Mouse (Mus musculus) MEL (cell line): Measurements from ENCODE around the gene Mgat5. TPM values are rescaled to one million over a fixed set of nuclear protein-coding genes. Genes with fewer than 3 reads are reported as not detected.

Experiments
- DNase-seq: peaks from one replicate; pipeline ENCODE4 v3.0.0; 2011; ENCODE audit warnings: low read depth, low spot score
- H3K27ac ChIP-seq: 2 replicates; pipeline ENCODE4 v1.5.1; 2012; ENCODE audit warnings: low read depth, mild to moderate bottlenecking, control low read depth, low read length, moderate library complexity; ENCODE audit not compliant: control insufficient read depth
- H3K27me3 ChIP-seq, 2 experiments: fragments of 150-350 bp in 1 of 2; sonication (generic) in 1 of 2; 2 replicates each; pipeline ENCODE4 v1.6.1; 2012; ENCODE audit warnings: low read length in 2 of 2, mild to moderate bottlenecking in 2 of 2, improper control_type of control experiment in 1 of 2, moderate library complexity in 1 of 2; ENCODE audit not compliant: insufficient read depth in 2 of 2, control insufficient read depth in 1 of 2
- H3K36me3 ChIP-seq, 2 experiments: 2 replicates each; pipeline ENCODE4 v1.6.1; 2012 to 2014; ENCODE audit warnings: low read length in 2 of 2, improper control_type of control experiment in 1 of 2, inconsistent platforms in 1 of 2, mild to moderate bottlenecking in 1 of 2; ENCODE audit not compliant: insufficient read depth in 2 of 2, control insufficient read depth in 1 of 2
- H3K4me1 ChIP-seq, 2 experiments: fragments of 150-350 bp in 1 of 2; sonication (generic) in 1 of 2; 2 replicates each; pipeline ENCODE4 v1.6.1; 2012; ENCODE audit warnings: low read length in 2 of 2, improper control_type of control experiment in 1 of 2, mild to moderate bottlenecking in 1 of 2; ENCODE audit not compliant: insufficient read depth in 2 of 2, control insufficient read depth in 1 of 2
- H3K4me3 ChIP-seq, 2 experiments: fragments of 150-350 bp in 1 of 2; sonication (generic) in 1 of 2; 2 replicates each; pipeline ENCODE4 v1.5.1; 2012; ENCODE audit warnings: low read depth in 2 of 2, low read length in 2 of 2, mild to moderate bottlenecking in 2 of 2, moderate library complexity in 2 of 2, control low read depth in 1 of 2, improper control_type of control experiment in 1 of 2; ENCODE audit not compliant: control insufficient read depth in 1 of 2, insufficient read depth in 1 of 2
- H3K79me2 ChIP-seq: 2 replicates; pipeline ENCODE4 v1.6.1; 2012; ENCODE audit warnings: mild to moderate bottlenecking, low read length, moderate library complexity; ENCODE audit not compliant: control insufficient read depth, poor library complexity, insufficient read depth
- H3K9ac ChIP-seq: 2 replicates; pipeline ENCODE4 v1.6.1; 2012; ENCODE audit warnings: low read depth, mild to moderate bottlenecking, control low read depth, low read length, moderate library complexity; ENCODE audit not compliant: control insufficient read depth, poor library complexity, severe bottlenecking
- H3K9me3 ChIP-seq: fragments of 150-350 bp; sonication (generic); replicated peaks from 2 replicates; pipeline ENCODE4 v1.6.1; 2012; ENCODE audit warnings: mild to moderate bottlenecking, low read length, improper control_type of control experiment, moderate library complexity; ENCODE audit not compliant: insufficient read depth
- CHD1 ChIP-seq: IDR thresholded peaks from 2 replicates; pipeline ENCODE4 v1.6.1; 2012; ENCODE audit warnings: low read depth, mild to moderate bottlenecking, inconsistent platforms, low read length, improper control_type of control experiment
- EP300 ChIP-seq, 2 experiments: IDR thresholded peaks; 2 replicates each; pipeline ENCODE4 v1.6.1; 2011; ENCODE audit warnings: improper control_type of control experiment in 2 of 2, low read length in 2 of 2, low read depth in 1 of 2, mild to moderate bottlenecking in 1 of 2
- ETS1 ChIP-seq: IDR thresholded peaks from 2 replicates; pipeline ENCODE4 v1.6.1; 2012; ENCODE audit warnings: low read depth, mild to moderate bottlenecking, inconsistent platforms, low read length, improper control_type of control experiment, moderate library complexity
- GATA1 ChIP-seq: IDR thresholded peaks from 2 replicates; pipeline ENCODE4 v1.6.1; 2011; ENCODE audit warnings: low read depth, low read length, improper control_type of control experiment
- JUND ChIP-seq: IDR thresholded peaks from 2 replicates; pipeline ENCODE4 v1.6.1; 2011; ENCODE audit warnings: low read depth, mild to moderate bottlenecking, improper control_type of control experiment, low read length
- KAT2A ChIP-seq: conservative IDR thresholded peaks from 2 replicates; pipeline ENCODE4 v1.6.1; 2012; ENCODE audit warnings: low read depth, low read length, improper control_type of control experiment, inconsistent platforms
- MEF2A ChIP-seq: IDR thresholded peaks from 2 replicates; pipeline ENCODE4 v1.6.1; 2014; ENCODE audit warnings: low read depth, mild to moderate bottlenecking, inconsistent platforms, low read length, improper control_type of control experiment; ENCODE audit not compliant: poor library complexity, insufficient replicate concordance, severe bottlenecking; ENCODE audit errors: extremely low read depth
- NRF1 ChIP-seq: IDR thresholded peaks from 2 replicates; pipeline ENCODE4 v1.6.1; 2014; ENCODE audit warnings: low read depth, mild to moderate bottlenecking, inconsistent platforms, low read length, improper control_type of control experiment, moderate library complexity; ENCODE audit not compliant: poor library complexity, insufficient read depth, severe bottlenecking
- TAL1 ChIP-seq: IDR thresholded peaks from 2 replicates; pipeline ENCODE4 v1.6.1; 2012; ENCODE audit warnings: mild to moderate bottlenecking, inconsistent platforms, low read length, moderate library complexity, mixed read lengths
- TCF12 ChIP-seq: IDR thresholded peaks from 2 replicates; pipeline ENCODE4 v1.6.1; 2014; ENCODE audit warnings: low read depth, mild to moderate bottlenecking, inconsistent platforms, low read length, improper control_type of control experiment, moderate library complexity
- ZNF384 ChIP-seq: IDR thresholded peaks from 2 replicates; pipeline ENCODE4 v1.6.1; 2012; ENCODE audit warnings: low read depth, mild to moderate bottlenecking, inconsistent platforms, low read length, improper control_type of control experiment
- polyA plus RNA-seq, 2 experiments: library from polyadenylated mRNA; stranded (reverse) in 1 of 2; unstranded in 1 of 2; fragments of >175 nt in 1 of 2; fragments of >200 nt in 1 of 2; gene quantifications; 2 replicates each; pipeline versions ENCODE4 v1.2.1 to v1.2.4; 2012; ENCODE audit warnings: low replicate concordance in 2 of 2, low read depth in 1 of 2; ENCODE audit not compliant: insufficient read length in 2 of 2, insufficient read depth in 1 of 2, missing spikeins in 1 of 2
- total RNA-seq: library from RNA; depleted of rRNA; stranded (reverse); fragments of 300-350 nt; gene quantifications from 2 replicates; pipeline ENCODE4 v1.2.3, GENCODE M21; 2012

Gene Mgat5
- total and polyA plus RNA-seq, 3 experiments, result 6.9 to 9.5 TPM; not detected in 1

GRCm38 (mm10) chr1:127310011-127310410 lies 105.2 kb downstream of the Mgat5 start:
- DNase-seq, result peak; percentile 29
- no peaks in the 10 kb centered on the region for H3K27me3 ChIP-seq
- H3K9me3 ChIP-seq, result no peaks in the 10 kb centered on the region
- peak overlapping the region; percentile 93 for H3K27ac ChIP-seq
- peaks cover 2 to 56% of the 10 kb centered on the region in 2 experiments for H3K36me3 ChIP-seq
- H3K4me3 ChIP-seq, result no peak overlapping the region
- peaks cover 52 to 71% of the 10 kb centered on the region in 2 experiments for H3K4me1 ChIP-seq
- peak overlapping the region; percentile 10; the same call in 1 of the 2 replicates for H3K9ac ChIP-seq
- H3K79me2 ChIP-seq, result peaks cover 15% of the 10 kb centered on the region; the same call in 1 of the 2 replicates
- 0 out of 4 replicates have a peak, but pooled peaks of 1 of the 2 experiments have one; percentile 10 for TF ChIP-seq EP300 (IDR thresholded peaks at IDR 0.05; ENCODE audit: low read depth in 1 of 2, low read length in 2 of 2)
- TF ChIP-seq NRF1, result no peak

- H3K27ac ChIP-seq, result peak overlapping the region; percentile 93
- H3K4me1 ChIP-seq, result peaks cover 50 to 72% of the 10 kb centered on the region in 2 experiments
- peak overlapping the region; percentile 29; the same call in 1 of the 2 replicates for H3K9ac ChIP-seq
- TF ChIP-seq JUND (no peak), MEF2A (peak; percentile 65; the same call in 1 of the 2 replicates), EP300 (IDR thresholded peaks at IDR 0.05; ENCODE audit: low read depth in 1 of 2, low read length in 2 of 2) (peak; percentile 67 to 72), GATA1 (peak; percentile 75), TCF12 (peak; percentile 76), ETS1 (peak; percentile 73; the same call in 1 of the 2 replicates), TAL1 (peak; percentile 34; the same call in 1 of the 2 replicates), CHD1 (0 out of 2 replicates have a peak, but pooled peaks have one; percentile 26), ZNF384 (no peak)
- peaks cover 2 to 57% of the 10 kb centered on the region in 2 experiments for H3K36me3 ChIP-seq
- no peak overlapping the region for H3K4me3 ChIP-seq
- no peaks in the 10 kb centered on the region for H3K9me3 ChIP-seq
- H3K79me2 ChIP-seq, result peaks cover 15% of the 10 kb centered on the region; the same call in 1 of the 2 replicates
- peak; percentile 42 for DNase-seq
- H3K27me3 ChIP-seq, result no peaks in the 10 kb centered on the region
Observed at GRCm38 (mm10) chr1:127310703-127311102, 105.9 kb downstream of the Mgat5 start.

- H3K27me3 ChIP-seq, result no peaks in the 10 kb centered on the region
Observed at GRCm38 (mm10) chr1:127313652-127314350, 109.0 kb downstream of the Mgat5 start.

More at GRCm38 (mm10) chr1:127313652-127314350, 109.0 kb downstream of the Mgat5 start:
- Histone ChIP-seq H3K4me1 (peaks cover 41 to 63% of the 10 kb centered on the region in 2 experiments), H3K79me2 (peaks cover 21% of the 10 kb centered on the region), H3K9ac (no peak overlapping the region), H3K36me3 (peaks cover 0 to 53% of the 10 kb centered on the region in 2 experiments; a peak in 3 of 4 replicates), H3K27ac (no peak overlapping the region), H3K4me3 (no peak overlapping the region), H3K9me3 (no peaks in the 10 kb centered on the region)
- no peak for DNase-seq
- TF ChIP-seq KAT2A (no peak), ZNF384 (peak; percentile 49)
